Mouse (Mus musculus) right cerebral cortex, postnatal 14 days (tissue): ENCODE data around the gene 1700056E22Rik.

ENCODE experiments used
- DNase-seq: peaks from one replicate; pipeline ENCODE4 v3.0.0; 2022

1700056E22Rik gene

GRCm38 (mm10) chr1:184019042-184019721 lies 14.9 kb downstream of the 1700056E22Rik start:
- no peak for DNase-seq

GRCm38 (mm10) chr1:184017606-184018005 lies 16.5 kb downstream of the 1700056E22Rik start:
- no peak for DNase-seq

DNA sequence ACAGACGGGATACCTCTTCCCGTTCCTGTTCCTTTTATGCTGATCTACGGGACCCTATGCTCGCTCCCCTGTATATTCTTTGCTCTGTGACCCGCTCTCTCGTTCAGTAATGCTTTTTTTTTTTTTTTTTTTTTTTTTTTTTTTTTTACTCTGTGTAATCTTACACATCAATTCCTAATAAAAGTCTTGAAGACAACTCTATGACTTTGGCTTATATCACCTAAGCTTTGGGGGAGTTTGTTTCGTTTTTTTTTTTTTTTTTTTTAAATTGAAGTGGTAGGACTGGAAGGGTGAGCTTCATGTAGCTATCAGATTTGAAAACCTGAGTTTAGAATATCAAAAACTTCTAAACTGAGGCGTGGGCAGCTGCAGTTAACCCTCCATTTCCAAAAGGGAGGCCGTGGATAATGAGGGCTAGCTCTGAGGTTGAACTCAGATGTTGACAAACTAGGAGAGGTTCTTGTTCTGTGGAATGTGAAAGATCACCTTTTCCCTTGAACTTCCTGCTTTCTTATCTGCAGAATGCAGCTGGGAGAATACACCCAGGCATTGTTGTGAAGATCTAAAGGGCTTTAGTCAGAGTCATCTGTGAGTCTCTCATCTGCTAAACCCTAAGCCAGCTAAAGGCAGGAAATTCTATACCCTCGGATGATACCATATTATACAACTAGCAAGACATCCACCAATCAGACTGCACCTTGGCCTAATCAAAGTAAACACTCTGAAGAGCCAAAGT lies 17.9 kb downstream of the 1700056E22Rik start:
- DNase-seq: no peak

GRCm38 (mm10) chr1:184014091-184014490 lies 20.0 kb downstream of the 1700056E22Rik start:
- no peak for DNase-seq

DNA sequence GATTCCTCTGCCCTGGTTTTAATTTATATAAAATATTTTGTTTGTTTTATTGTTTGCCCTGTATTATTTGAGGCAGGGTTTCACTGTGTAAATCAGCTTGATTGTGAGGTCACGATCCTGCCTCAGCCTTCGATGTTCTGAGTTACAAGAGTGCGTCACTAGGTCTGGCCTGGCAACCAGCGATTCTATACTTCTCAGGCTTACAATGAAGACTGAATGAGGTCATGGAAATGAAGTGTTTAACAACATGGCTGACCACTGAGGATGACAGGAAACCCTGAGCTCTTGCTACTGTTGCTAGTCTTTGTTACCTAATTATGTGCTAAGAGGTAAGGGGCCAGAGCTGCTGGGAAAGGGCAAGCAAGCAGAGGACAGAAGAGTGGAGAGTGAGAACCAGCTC lies 21.0 kb downstream of the 1700056E22Rik start, which contains the start of gene Dusp10:
Gene Dusp10 (plus strand): TSS at position 197 of the 400 bp plus-strand sequence.
- DNase-seq: no peak

DNA sequence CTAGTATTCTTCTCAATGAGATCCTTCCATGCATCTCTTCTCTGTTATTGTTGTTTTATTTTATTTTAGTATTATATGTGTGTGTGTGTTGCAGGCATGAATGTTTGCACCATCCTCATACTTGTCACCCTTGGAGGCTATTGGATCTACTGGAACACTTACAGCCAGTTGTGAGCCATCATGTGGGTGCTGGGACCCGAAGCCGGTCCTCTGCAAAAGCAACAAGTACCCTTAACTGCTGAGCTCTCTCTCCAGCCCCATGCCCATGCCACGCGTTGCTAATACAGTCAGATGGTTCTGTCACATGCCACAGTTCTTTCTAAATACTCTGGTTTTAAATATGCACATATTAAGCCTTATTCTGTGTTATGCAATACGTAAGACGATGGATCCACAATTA lies 22.8 kb downstream of the 1700056E22Rik start:
- no peak for DNase-seq

DNA sequence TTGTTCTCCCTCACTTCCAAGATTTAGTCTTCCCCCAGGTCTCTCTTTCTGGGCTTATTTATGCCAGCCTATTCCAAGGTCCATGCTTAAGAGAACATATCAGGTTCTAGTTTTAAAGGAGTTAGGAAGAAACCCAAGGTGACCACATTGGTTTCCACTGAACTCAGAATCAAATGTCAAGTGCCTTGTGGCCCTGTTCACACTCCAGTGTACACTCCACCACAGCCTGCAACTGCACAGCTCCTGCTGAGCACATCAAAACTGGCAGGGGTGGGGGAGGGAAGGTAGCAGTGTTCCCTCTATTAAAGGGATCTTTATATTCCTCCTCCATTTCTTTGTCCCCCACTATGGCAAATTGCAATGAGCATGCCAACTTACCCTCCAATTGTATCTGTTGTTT lies 28.0 kb downstream of the 1700056E22Rik start:
- DNase-seq: no peak

- no peak for DNase-seq
Measured at GRCm38 (mm10) chr1:184005315-184006058, 28.6 kb downstream of the 1700056E22Rik start.

DNA sequence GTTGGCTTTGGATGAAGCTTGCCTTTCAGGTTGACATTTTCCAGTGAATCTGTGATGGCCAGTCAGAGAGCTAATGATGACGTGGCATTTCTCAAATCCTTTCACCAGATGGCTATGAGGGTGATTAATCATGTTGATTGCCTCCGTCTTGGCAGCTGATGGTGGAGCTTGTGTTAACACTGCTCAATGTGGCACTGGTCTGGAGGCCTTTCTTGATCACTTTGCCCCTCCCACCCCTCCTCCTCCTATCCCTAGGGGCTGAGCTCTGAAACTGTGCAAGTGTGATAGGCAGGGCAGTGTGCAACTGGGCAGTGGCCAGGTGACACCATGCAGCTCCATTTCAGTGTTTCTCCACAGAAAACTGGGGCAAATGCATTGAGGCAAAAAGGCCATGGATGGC lies 29.8 kb downstream of the 1700056E22Rik start:
- no peak for DNase-seq

- DNase-seq: no peak
Measured at GRCm38 (mm10) chr1:184002470-184002869, 31.6 kb downstream of the 1700056E22Rik start.

DNA sequence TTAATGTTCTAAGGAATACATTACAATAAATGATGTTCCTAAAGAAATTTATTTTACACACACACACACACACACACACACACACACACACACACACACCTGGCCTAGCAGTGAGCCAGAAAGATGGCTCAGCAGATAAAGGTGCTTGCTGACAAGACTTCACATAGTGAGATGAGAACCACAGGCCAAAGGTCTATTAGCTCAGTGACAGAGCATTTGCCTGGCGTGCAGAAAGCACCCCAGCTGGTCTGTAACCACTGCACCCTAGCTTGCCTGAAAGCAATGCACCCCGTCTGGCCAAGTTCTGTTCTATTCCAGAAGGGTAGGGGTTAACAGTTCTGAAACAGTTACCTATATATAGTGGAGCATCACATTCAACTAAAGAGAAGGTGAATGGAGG lies 36.9 kb downstream of the 1700056E22Rik start:
- DNase-seq: no peak

DNA sequence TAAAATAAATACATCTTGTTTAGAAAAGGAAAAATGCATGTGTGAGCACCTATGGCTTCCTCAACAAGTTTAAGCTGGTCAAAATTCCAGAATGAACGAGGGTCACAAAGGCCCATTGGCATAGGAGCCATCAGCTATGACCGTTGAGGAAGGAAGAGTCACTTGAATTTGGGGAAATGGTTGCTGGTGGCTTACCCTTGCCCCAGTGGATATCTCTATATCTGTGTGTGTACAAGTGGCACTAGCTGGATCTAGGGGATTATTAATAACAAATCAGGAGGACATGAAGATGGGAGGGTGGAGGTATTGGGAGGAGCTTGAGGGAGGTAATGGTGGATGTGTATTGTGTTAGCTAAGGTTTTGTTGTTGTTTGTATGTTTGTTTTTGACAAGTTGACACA lies 42.2 kb downstream of the 1700056E22Rik start:
- DNase-seq: no peak

DNA sequence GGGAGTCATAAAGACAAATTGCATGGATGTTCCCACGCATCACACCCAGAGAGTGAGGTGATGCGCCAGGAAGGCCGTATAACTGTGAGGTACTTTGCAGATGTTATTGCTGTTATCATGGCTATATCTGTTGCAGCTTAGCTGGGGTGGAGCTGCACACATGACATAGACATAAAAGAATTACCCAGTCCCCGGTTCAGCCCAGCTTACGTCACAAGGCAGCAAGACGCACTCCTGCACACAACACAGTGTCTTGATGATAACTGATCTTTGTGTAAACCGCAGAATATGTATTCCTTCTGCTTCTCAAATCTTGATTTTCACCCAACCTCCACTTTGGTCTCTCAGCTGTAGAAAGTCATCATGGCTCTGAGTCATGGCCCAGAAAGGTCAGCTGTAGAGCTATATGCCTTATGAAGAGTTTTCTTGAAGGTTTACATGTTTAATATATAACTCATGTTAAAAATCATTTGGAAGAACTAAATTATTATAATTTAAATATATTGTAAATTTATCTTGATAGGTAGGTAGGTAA lies 46.3 kb downstream of the 1700056E22Rik start:
- DNase-seq: no peak
